Mouse (Mus musculus) kidney, adult 9 months (tissue): ENCODE measurements around the gene Slc35f6.

Experiments used
- DNase-seq: peaks from one replicate; pipeline ENCODE4 v3.0.0; 2022

Gene Slc35f6

DNA sequence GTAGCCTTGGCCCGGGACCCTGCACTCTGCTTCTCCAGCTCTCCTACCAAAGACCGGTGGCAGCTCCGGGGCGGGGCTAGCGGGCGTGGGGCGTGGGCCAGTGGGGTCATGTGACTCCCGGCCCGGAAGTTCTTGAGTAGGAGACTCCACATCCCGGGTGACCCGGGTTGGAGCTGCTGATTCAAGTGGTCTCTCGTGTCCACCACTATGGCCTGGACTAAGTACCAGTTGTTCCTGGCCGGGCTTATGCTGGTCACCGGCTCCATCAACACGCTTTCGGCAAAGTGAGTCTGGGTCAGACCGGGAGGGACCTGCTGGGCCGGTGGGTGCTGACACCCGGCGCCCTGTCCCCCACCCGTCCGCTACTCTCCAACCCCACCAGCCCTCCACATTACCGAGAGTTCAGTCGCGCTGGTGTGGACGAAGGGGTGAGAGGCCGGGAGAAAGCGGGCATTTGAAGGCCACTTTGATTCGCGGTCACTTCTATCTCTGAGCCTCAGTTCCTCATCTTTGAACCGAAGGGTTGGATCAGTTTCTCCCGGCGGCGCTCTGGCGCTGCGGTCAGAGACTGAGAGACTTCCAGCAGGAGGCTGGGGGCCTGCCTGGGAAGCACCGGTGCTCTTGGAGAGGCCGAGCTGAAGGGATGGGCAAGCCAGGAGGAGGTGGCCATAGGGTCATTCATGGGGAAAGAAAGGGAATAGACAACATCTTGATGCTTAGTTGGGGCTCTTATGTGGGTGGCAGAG, at the start of gene Slc35f6:
Gene Slc35f6 (plus strand): TSS at position 119 of the 746 bp plus-strand sequence.
- peak; percentile 95 for DNase-seq

DNA sequence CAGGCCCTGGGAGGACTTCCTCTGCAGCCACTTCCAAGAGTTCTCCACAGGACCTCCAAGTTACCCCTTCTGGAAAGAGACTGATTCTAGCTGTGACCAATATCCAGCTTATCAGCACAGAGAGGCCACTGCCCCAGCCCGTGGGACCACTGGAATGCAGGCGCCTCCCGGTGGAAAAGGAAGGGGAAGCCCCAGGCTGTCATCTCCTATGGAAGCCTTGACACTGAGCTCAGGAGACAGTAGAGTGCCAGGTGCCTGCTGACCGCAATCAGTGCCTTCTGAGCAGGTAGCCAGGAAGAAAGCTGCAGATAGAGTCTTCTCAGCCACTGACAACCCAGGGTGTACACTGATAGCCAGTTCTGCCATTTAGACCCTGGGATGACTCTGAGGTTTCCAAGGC, 46.3 kb upstream of the Slc35f6 start:
- no peak for DNase-seq

DNA sequence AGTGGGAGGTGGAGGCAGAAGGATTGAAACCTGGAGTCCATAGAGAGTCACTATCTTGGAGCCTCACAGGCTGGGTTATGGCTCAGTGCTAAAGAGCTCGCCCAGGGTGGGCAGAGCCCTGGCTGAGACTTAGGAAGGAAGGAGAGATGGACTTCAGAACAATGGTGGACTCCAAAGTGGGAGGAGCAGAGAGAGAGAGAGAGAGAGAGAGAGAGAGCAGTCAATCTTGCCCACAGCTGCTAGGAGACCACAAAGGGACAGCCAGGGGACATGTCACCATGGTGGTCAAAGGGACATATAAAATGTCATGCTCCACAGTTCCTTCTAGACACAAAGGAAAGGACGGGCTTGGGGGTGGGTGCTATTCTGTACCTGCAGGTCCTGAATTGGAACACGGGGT, 44.5 kb upstream of the Slc35f6 start:
- DNase-seq = no peak

DNA sequence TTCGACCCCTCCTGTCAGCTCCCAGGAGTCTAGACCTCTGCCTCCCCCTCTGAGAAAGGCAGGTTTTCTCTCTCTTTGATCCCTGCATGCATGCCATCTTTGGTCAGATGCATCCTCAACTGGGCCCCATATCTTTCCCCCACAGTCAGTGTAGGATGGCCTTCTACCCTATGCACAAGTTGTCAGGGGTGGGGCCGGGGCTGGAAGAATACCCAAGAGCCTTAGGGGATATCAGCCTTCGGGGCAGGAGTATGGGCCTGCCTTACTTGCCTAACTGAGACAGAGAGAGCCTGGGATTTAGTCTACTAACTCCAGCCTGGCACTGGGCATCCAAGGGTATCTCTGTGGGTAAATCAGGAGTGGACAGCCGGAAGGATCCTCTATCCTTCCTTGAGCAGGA, 43.8 kb upstream of the Slc35f6 start:
- DNase-seq = no peak

DNA sequence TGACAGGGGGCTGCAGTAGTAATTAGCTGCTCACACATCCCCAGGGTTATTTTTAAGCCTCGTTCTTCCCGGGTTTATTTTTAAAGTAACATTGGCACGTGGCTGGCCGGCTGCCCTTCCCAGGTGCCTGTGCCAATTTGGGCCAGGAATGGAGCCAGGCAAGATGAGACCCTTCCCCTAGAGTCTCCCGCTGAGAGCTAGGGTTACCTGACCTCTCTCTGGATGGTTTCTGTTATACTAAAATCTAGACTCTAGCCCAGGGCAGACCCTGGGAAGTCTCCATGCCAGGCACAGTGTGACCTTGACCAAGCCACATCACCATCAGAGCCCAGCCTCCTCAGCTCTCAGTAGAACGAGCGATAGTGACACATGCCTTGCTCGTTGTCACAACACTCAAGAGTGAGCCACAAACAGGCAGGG, 43.0 kb upstream of the Slc35f6 start:
- DNase-seq = no peak

DNA sequence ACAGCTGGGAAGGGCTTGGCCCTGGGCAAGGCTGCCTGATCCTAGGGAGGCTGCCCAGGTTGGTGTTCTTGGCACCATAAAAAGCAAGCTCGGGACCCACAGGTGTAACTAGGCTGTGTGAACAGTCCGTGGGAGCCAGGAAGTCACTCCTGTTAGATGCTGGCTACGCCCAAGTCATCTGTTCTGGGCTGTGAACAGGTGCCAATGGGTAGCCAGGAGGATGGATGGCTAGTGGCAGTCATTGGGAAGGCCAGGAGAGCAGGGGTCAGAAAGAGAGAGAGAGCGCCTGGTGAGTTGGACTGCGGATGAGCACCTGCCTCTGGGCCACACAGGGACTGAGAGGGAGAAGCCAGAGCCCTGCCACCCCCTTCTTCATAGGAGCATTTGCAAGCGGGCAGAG, 42.1 kb upstream of the Slc35f6 start:
- no peak for DNase-seq

DNA sequence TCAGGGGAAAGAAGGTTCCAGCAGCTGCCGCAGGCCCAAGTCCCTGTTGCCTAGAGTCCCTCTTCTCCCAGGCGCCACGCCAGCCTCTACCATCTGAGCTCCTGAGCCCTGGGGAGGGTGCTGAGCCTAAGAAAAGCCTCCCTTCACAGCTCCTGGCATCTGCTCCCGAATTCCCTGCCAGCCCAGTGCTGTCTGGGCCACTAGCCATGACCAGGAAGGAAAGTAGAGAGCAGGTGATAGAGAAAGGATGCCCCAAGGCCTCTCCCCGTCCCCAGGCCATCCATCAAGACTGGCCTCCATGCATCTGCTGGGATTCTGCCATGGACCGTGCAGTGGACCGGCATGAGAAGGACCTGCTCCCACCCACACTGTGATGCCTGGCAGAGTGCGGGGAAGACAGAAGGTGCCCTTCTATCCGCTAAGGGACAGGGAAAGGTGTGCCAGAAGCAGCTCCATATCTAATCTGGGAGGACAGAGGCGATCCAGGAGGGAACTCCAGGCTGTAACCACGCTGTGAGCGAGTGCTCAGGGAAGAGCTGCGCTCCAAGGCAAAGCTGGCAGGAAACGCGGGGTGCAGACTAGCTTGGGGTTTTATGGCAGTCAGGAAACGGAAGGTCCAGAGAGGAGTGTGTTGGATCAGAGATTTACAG, 41.2 kb upstream of the Slc35f6 start:
- no peak for DNase-seq

DNA sequence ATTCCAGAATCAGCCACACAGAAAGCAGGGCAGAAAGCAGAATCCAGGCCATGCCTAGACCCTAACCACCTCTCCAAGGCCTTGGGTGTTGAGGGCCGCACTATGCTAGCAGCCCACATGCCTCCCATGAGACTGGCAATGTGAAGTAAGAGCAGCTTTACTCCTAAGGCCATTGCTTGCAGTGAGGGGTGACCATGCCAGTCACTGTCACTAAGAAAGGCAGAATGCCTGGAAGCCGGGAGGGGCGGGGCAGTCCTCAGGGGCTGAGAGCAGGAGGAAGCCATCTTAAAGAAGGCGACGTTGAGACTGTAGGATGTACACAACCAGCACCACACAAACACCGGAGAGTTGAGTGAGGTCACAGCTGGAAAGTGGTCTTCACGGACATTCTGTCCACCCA, 38.6 kb upstream of the Slc35f6 start:
- no peak for DNase-seq

DNA sequence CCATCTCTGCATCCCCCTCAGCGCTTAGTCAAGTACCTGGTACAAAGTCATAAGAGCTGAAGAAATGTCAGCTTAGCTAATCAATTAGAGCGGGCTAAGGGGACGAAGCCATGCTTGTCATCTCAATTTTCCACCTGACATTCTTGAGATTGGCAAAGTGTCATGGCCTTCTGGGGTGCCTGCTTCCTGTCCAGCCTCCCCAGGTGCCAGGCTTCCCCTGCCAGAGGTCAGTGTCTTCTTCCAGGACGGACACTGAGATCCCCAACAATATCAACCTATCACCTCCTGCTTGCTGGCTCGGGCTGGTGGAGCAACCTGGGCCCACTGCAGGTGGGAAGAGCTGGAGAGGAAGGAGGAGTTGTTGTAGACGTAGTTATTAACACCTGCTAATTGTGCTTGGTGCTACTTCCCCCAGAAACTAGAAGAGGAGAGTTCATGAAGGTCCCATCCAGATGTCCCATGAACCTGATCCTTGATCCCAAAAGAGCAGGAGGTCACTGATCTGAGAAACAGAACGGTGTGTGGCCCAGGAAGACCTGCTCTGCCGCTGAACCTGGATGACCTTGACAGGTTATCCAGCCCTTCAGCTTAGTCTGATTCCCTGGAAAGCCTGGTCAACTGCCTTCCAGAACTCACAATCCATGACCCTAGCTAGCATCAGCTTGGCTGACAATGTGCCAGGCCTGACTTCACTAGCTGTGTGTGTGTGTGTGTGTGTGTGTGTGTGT, 37.7 kb upstream of the Slc35f6 start:
- no peak for DNase-seq

DNA sequence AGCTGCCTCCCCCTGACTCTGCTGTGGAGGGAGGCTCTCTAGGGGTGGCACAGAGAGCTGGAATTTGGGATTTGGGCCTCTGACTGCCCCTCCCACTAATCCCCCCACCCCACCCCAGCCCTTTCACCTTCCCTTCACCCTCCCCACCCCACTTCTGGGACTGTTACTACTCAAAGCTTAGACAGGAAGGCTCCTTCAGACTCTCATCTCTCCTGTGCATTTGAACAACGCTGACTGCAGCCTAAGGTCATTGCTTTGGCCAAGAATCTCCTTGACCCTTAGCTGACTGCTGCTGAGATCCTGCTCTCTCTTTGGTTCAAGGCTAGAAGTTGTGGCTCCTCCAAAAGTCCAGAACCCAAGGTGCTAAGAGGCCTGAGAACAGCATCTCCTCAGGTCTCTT, 36.6 kb upstream of the Slc35f6 start:
- no peak for DNase-seq

DNA sequence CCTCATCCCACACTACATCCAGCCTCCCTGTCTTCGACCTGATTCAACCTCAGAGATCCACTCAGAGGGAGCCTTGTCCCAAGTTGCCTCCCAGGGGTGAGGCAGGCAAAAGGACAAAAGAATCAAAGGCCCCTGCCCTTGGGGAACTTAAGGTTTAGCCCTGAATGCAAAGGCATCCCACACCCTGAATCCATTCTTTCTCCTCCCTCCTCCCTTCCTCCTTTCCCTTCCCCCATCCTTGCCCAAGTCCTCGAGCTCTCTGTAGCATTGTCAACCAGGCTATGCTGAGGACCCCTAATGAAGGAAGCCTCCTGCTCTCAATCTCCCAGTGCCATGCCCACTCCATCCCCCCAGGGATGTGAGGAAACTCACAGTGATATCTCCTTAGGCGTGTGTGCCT, 36.0 kb upstream of the Slc35f6 start:
- no peak for DNase-seq

DNA sequence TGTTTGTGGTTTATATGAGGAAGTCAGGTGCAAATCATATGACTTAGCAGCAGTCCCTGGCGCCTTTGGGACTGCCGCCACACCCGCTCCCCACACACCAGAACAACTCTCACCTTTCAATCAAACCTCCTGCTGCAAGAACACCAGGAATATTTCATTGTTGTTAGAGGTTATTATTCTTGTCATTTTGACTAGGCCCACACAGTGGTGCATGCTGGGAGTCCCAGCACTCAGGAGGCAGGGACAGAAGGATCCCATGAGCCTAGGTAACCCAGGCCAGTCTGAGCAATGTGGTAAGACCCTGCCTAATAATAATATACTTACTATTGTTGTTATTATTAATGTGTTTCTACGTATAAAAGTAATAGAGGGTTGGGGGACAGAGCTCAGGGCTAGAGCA, 35.2 kb upstream of the Slc35f6 start:
- no peak for DNase-seq

DNA sequence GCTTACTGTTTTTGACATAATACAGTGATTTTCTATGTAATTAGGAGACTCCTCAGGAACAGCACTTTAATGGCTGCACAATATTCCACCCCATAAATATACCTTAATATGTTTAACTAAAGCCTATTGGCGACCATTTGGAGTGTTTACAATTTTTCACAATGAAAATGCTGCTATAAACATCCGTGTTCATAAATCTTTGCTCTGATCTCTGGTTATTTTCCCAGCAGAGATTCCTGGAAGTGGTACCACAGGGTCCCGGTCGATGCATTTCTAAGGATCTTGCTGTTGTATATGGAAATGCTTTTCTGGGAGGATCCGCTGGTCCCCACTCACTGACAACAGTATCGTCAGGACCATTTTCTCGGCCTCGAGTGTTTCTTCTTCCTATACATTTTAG, 34.5 kb upstream of the Slc35f6 start:
- no peak for DNase-seq

DNA sequence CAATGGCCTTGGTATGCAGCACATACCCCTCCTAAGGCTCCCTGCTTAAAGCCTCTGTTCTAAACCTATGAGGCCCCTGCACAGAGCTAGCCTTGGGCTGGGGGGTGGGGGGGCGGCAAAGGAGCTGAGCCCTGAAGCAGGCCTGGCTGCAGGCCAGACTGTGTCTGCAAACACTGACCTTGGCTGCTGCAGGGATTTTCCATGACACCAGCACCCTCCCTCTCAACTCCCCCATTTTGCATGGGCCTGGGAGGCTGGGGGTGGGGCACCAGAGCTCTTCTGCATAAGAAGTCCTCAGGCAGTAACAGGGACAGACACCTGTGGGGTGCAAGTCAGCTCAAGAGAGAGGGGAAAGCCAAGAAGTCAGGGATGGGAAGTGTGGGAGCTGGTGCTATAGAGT, 33.5 kb upstream of the Slc35f6 start:
- peak; percentile 34 for DNase-seq

DNA sequence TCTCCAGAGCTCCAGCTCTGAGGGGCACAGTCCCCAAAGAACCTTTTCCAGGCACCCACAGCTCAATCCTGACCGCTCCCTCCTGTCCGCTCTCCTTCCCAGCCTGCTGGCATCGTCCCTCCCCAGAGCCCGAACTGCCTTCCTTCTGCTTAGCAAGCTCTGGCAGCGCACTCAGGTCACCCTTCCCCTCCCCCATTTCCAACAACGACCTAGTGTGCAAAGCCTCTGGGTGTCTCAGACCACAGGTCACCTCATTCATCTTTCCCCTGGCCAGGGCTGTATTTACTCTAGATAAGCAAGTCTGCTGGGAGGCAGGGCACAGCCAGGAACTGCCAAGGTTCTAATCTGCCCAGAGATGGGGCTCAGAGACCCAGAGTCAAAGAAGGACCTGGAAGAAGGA, 32.3 kb upstream of the Slc35f6 start:
- no peak for DNase-seq

DNA sequence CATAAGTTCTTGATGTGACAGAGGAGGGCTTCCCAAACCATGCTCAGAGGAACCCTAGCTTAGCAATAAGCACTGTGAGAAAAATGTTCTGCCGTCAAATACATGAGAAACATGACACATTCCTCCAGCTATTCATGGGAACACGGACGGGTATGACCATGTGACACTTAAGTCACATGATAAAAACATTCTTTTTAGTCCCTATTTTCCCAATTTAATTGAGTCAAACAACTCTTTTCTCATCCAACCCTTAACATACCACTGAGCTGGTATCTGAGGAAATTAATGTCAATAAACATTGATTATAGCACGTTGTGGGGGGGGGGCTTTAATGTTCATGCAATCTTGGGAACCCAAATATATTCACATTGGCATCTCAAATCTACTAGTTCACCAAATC, 31.9 kb upstream of the Slc35f6 start:
- DNase-seq = no peak

DNA sequence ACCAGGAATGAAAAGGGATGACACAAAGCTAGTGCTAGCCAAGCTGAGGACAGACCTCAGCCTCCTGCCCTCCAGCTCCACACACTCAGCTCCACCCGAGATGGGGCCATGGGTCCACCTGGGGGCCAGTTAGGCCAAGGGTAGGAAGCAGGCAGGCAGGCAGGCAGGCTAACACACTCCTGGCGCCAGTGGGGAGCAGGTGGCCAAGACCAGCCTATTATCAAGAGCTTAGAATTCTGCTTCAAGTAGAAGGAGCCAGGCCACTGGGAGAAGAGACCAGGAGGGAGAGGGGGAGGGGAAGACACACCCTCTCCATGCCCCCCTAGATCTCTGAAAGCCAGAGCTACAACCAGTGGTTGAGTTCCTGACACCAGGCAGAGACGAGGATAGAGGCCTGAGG, 31.1 kb upstream of the Slc35f6 start:
- DNase-seq = no peak

DNA sequence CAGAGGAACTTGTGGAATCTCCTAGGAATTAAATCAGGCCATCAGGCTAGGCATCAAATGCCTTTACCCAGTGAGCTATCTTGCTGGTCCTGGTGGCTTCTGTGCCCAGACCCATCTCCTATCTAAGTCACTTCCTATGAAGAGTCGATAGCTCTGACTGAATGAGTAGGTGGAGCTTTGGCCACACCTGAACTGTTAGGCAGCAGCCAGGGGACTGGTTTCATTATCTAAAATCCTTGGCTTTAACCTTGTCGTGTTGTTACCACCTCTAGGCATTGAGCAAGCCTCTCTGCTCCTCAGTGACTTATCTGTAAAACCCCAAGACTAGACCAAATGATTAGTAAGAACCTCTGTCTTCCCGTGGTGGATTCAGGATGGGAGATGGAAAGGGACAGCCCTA, 30.4 kb upstream of the Slc35f6 start:
- no peak for DNase-seq

DNA sequence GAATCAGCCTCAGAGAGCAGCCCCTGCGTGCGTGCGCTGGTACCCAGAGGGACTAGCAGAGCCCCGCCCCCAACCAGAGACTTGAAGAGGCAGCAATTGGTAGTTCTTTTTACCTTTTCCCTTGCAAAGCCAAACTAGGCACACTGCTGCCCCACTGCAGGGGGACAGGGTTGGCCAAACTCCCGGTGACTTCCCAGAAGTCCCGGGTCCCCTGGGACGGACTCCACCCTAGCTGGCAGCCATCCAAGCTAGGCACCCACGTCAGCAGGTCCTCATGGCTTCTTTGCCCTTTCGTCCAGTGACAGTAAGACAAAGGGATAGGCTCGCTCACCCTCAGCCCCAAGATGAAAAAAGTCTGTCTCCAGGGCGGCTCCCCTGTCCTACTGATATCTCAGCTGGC, 29.9 kb upstream of the Slc35f6 start:
- DNase-seq = peak; percentile 45

DNA sequence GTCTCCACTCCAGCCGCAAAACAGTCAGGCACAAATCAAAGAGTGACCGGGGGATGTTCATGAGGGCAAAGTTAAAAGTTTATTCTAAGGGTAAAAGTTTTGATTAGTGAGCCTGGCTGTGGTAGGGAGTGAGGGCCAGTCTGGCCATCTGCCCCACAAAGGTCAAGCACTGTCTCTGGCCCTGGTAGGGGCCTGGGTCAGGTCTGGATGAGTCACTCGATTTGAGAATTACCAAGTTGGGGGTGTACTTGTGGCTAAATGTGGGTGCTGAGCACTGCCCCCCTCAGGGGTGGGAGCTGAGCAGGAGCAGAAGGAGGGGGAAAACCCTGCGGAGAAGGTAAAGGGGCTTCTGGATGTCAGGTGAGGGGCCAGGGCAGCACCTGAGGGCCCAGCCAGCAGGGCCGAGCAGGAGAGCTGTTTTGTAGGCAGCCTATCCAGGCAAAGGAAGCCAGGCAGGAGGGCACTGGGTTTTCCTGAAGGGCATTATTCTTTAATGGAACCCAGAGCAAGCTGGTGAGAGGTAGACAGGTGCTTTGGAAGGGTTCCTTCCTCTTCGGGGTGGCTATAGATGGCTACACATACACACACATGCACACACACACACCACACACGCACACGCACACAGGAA, 29.2 kb upstream of the Slc35f6 start:
- no peak for DNase-seq

DNA sequence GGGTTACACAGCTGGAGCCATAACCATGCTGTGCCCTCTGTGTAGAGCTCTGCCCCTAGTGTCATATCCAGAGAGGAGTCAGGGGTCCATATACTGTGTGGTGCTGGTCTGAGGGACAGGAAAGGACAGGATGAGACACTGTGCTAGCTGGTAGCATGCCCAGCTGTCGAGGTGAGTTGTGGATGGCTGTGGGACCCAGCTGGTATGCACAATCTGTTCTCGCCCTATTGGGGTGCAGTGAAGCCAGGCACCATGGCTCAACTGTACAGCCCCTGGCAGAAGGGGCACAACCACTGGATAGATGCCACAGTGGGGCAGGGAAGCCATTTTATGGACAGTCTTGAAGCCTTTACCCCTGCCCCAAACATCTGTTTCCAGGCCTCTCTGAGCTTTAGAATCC, 28.5 kb upstream of the Slc35f6 start:
- DNase-seq = no peak

DNA sequence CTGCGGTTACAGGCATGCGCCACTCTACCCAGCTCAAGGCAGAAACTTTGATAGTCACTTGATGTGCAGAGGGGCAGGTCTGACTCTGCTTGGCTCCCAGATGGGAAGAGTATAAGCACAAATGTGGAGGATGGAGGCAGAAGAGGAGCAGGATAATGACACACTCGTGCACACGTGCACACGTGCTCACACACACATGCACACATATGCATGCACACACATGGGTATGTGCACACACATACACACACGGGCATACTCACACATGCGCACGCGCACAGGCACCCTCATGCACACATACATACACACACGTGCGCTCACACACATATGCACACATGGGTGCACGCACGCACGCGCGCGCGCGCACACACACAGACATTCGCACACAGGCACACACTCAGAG, 27.2 kb upstream of the Slc35f6 start:
- no peak for DNase-seq

DNA sequence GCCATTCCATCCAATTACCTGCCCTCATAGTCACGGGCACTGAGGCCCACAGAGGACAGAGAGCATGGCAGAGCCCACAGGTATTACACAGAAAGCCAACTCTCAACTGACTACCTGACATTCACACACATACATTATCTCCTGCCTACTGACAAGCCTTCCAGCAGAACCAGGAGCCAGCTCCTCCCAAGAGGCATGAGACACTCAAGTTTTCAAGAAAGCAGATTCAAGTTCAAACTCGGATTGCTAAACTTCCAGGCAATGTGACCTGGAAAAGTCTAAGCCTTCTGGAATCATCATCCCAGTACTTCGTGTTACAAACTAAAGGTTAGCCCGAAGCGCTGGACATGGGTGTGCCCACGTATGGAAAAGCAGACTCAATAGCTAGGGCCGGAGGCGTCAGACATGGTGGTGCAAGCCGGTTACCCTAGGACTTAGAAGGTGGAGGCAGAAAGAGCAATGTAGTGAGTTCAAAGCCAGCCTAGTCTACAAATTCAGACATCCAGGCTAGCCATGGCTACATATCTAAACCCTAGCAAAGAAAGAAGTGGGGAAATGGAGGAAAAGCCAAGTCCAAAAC, 26.4 kb upstream of the Slc35f6 start:
- no peak for DNase-seq

DNA sequence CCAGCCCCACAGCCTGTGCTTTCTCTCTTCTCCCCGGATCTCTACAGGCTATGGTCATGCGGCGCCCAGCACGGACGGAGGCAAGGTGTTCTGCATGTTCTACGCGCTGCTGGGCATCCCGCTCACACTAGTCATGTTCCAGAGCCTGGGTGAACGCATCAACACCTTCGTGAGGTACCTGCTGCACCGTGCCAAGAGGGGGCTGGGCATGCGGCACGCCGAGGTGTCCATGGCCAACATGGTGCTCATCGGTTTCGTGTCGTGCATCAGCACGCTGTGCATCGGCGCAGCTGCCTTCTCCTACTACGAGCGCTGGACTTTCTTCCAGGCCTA, 25.9 kb upstream of the Slc35f6 start:
- DNase-seq = no peak
